Mouse (Mus musculus): ENCODE data around the gene Ccdc58.

- TF ChIP-seq EP300 (IDR thresholded peaks at IDR 0.05; ENCODE audit: low read depth in 1 of 2, low read length in 2 of 2) (no peak), CTCF (IDR thresholded peaks at IDR 0.05 in 2 of 3, conservative IDR thresholded peaks at IDR 0.05 in 1 of 3; ENCODE audit: control insufficient read depth in 1 of 3, insufficient read depth in 1 of 3, low read depth in 2 of 3, low read length in 3 of 3, poor library complexity in 1 of 3, severe bottlenecking in 1 of 3) (no peak), ELF1 (IDR thresholded peaks at IDR 0.05; ENCODE audit: low read depth, low read length) (no peak), RAD21 (IDR thresholded peaks at IDR 0.05; ENCODE audit: low read depth, low read length) (no peak), SMC3 (IDR thresholded peaks at IDR 0.05; ENCODE audit: low read depth, low read length) (no peak), POLR2A (IDR thresholded peaks at IDR 0.05; ENCODE audit: control insufficient read depth in 1 of 2, insufficient read depth in 1 of 2, low read depth in 1 of 2, low read length in 2 of 2, poor library complexity in 1 of 2) (no peak)
Measured at GRCm38 (mm10) chr16:36074772-36075171, 3.3 kb downstream of the Ccdc58 start.

Measured in MEL (cell line).